Mouse (Mus musculus): ENCODE data around the gene Ect2. TPM values are rescaled to one million over a fixed set of nuclear protein-coding genes. Genes with fewer than 3 reads are reported as not detected.
A peak's percentile ranks its signal among the peaks of the same experiment; 100 is the strongest.

The Ect2 gene
- polyA plus RNA-seq, 1 experiment = 248 TPM

- Histone ChIP-seq H3K4me1 (ENCODE audit: control insufficient read depth, insufficient read depth, low read length) (peaks cover 2% of the 10 kb centered on the region), H3K9ac (ENCODE audit: low read depth, poor library complexity, severe bottlenecking) (no peak overlapping the region), H3K36me3 (ENCODE audit: control insufficient read depth, insufficient read depth, low read length, poor library complexity, severe bottlenecking) (peaks cover 86% of the 10 kb centered on the region), H3K4me3 (ENCODE audit: low read depth, low read length) (no peak overlapping the region), H3K27ac (ENCODE audit: insufficient read depth, low read length) (no peak overlapping the region), H3K27me3 (ENCODE audit: control insufficient read depth, insufficient read depth, low read length, poor library complexity, severe bottlenecking) (no peaks in the 10 kb centered on the region), H3K9me3 (replicated peaks; ENCODE audit: control insufficient read depth, insufficient read depth, low read length, poor library complexity, severe bottlenecking) (no peaks in the 10 kb centered on the region)
- TF ChIP-seq CTCF (IDR thresholded peaks at IDR 0.05; ENCODE audit: low read depth, low read length) (no peak), POLR2A (IDR thresholded peaks at IDR 0.05; ENCODE audit: insufficient read depth, low read length) (no peak), EP300 (IDR thresholded peaks at IDR 0.05; ENCODE audit: insufficient read depth, low read depth, low read length) (no peak)
These were observed 31.7 kb downstream of the Ect2 start for GRCm38 (mm10) chr3:27121864-27122450.

DNA sequence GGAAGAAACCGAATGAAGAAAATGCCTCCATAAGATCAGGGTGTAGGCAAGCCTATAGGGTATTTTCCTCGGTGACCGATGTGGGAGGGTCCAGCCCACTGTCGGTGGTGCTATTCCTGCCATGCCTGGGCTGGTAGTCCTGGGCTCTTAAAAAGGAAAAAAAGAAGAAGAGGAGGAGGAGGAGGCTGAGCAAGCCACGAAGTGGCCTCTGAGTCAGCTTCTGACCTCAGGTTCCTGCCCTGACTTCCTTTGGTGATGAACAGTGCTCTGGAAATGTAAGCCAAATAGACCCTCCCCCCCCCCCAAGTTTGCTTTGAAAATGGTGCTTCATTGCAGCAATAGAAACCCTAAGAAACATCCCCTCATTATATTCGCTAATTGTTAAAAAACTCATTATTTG lies 32.7 kb downstream of the Ect2 start:
- TF ChIP-seq POLR2A (IDR thresholded peaks at IDR 0.05; ENCODE audit: insufficient read depth, low read length) = no peak
- no peak for TF ChIP-seq EP300 (IDR thresholded peaks at IDR 0.05; ENCODE audit: insufficient read depth, low read depth, low read length)
- TF ChIP-seq CTCF (IDR thresholded peaks at IDR 0.05; ENCODE audit: low read depth, low read length) = no peak
- no peaks in the 10 kb centered on the region for H3K27me3 ChIP-seq (ENCODE audit: control insufficient read depth, insufficient read depth, low read length, poor library complexity, severe bottlenecking)
- peaks cover 86% of the 10 kb centered on the region for H3K36me3 ChIP-seq (ENCODE audit: control insufficient read depth, insufficient read depth, low read length, poor library complexity, severe bottlenecking)

GRCm38 (mm10) chr3:27118227-27118626 lies 35.5 kb downstream of the Ect2 start:
- Histone ChIP-seq H3K27ac (ENCODE audit: insufficient read depth, low read length) (no peak overlapping the region), H3K9me3 (replicated peaks; ENCODE audit: control insufficient read depth, insufficient read depth, low read length, poor library complexity, severe bottlenecking) (peaks cover 7% of the 10 kb centered on the region), H3K9ac (ENCODE audit: low read depth, poor library complexity, severe bottlenecking) (no peak overlapping the region), H3K4me1 (ENCODE audit: control insufficient read depth, insufficient read depth, low read length) (peaks cover 2% of the 10 kb centered on the region), H3K4me3 (ENCODE audit: low read depth, low read length) (no peak overlapping the region), H3K36me3 (ENCODE audit: control insufficient read depth, insufficient read depth, low read length, poor library complexity, severe bottlenecking) (peaks cover 77% of the 10 kb centered on the region), H3K27me3 (ENCODE audit: control insufficient read depth, insufficient read depth, low read length, poor library complexity, severe bottlenecking) (no peaks in the 10 kb centered on the region)
- TF ChIP-seq CTCF (IDR thresholded peaks at IDR 0.05; ENCODE audit: low read depth, low read length) = peak; percentile 31
- no peak for TF ChIP-seq POLR2A (IDR thresholded peaks at IDR 0.05; ENCODE audit: insufficient read depth, low read length)

More for the DNA sequence above, 32.7 kb downstream of the Ect2 start:
- Histone ChIP-seq H3K9ac (ENCODE audit: low read depth, poor library complexity, severe bottlenecking) (no peak overlapping the region), H3K9me3 (replicated peaks; ENCODE audit: control insufficient read depth, insufficient read depth, low read length, poor library complexity, severe bottlenecking) (peaks cover 2% of the 10 kb centered on the region; the same call in 1 of the 2 replicates), H3K27ac (ENCODE audit: insufficient read depth, low read length) (no peak overlapping the region), H3K4me3 (ENCODE audit: low read depth, low read length) (no peak overlapping the region), H3K4me1 (ENCODE audit: control insufficient read depth, insufficient read depth, low read length) (peaks cover 2% of the 10 kb centered on the region)

GRCm38 (mm10) chr3:27110860-27111259 lies 42.8 kb downstream of the Ect2 start:
- H3K4me1 ChIP-seq (ENCODE audit: control insufficient read depth, insufficient read depth, low read length) = no peaks in the 10 kb centered on the region
- H3K36me3 ChIP-seq (ENCODE audit: control insufficient read depth, insufficient read depth, low read length, poor library complexity, severe bottlenecking) = peaks cover 65% of the 10 kb centered on the region
- H3K27ac ChIP-seq (ENCODE audit: insufficient read depth, low read length) = no peak overlapping the region
- H3K27me3 ChIP-seq (ENCODE audit: control insufficient read depth, insufficient read depth, low read length, poor library complexity, severe bottlenecking) = no peaks in the 10 kb centered on the region
- no peak overlapping the region for H3K9ac ChIP-seq (ENCODE audit: low read depth, poor library complexity, severe bottlenecking)
- H3K4me3 ChIP-seq (ENCODE audit: low read depth, low read length) = no peak overlapping the region
- no peak for TF ChIP-seq CTCF (IDR thresholded peaks at IDR 0.05; ENCODE audit: low read depth, low read length)
- TF ChIP-seq POLR2A (IDR thresholded peaks at IDR 0.05; ENCODE audit: insufficient read depth, low read length) = no peak
- TF ChIP-seq EP300 (IDR thresholded peaks at IDR 0.05; ENCODE audit: insufficient read depth, low read depth, low read length) = no peak
- peaks cover 5% of the 10 kb centered on the region for H3K9me3 ChIP-seq (replicated peaks; ENCODE audit: control insufficient read depth, insufficient read depth, low read length, poor library complexity, severe bottlenecking)

GRCm38 (mm10) chr3:27109109-27109508 lies 44.6 kb downstream of the Ect2 start:
- TF ChIP-seq EP300 (IDR thresholded peaks at IDR 0.05; ENCODE audit: insufficient read depth, low read depth, low read length) (no peak), CTCF (IDR thresholded peaks at IDR 0.05; ENCODE audit: low read depth, low read length) (no peak), POLR2A (IDR thresholded peaks at IDR 0.05; ENCODE audit: insufficient read depth, low read length) (no peak)
- no peaks in the 10 kb centered on the region for H3K4me1 ChIP-seq (ENCODE audit: control insufficient read depth, insufficient read depth, low read length)
- H3K27ac ChIP-seq (ENCODE audit: insufficient read depth, low read length) = no peak overlapping the region
- H3K9ac ChIP-seq (ENCODE audit: low read depth, poor library complexity, severe bottlenecking) = no peak overlapping the region
- H3K36me3 ChIP-seq (ENCODE audit: control insufficient read depth, insufficient read depth, low read length, poor library complexity, severe bottlenecking) = peaks cover 61% of the 10 kb centered on the region
- no peaks in the 10 kb centered on the region for H3K27me3 ChIP-seq (ENCODE audit: control insufficient read depth, insufficient read depth, low read length, poor library complexity, severe bottlenecking)
- H3K4me3 ChIP-seq (ENCODE audit: low read depth, low read length) = no peak overlapping the region
- H3K9me3 ChIP-seq (replicated peaks; ENCODE audit: control insufficient read depth, insufficient read depth, low read length, poor library complexity, severe bottlenecking) = no peaks in the 10 kb centered on the region

GRCm38 (mm10) chr3:27107142-27107541 lies 46.5 kb downstream of the Ect2 start:
- no peak overlapping the region for H3K4me3 ChIP-seq (ENCODE audit: low read depth, low read length)
- no peaks in the 10 kb centered on the region for H3K9me3 ChIP-seq (replicated peaks; ENCODE audit: control insufficient read depth, insufficient read depth, low read length, poor library complexity, severe bottlenecking)
- H3K27me3 ChIP-seq (ENCODE audit: control insufficient read depth, insufficient read depth, low read length, poor library complexity, severe bottlenecking) = no peaks in the 10 kb centered on the region
- no peak for TF ChIP-seq POLR2A (IDR thresholded peaks at IDR 0.05; ENCODE audit: insufficient read depth, low read length)
- no peak for TF ChIP-seq EP300 (IDR thresholded peaks at IDR 0.05; ENCODE audit: insufficient read depth, low read depth, low read length)
- H3K27ac ChIP-seq (ENCODE audit: insufficient read depth, low read length) = no peak overlapping the region
- no peaks in the 10 kb centered on the region for H3K4me1 ChIP-seq (ENCODE audit: control insufficient read depth, insufficient read depth, low read length)
- H3K36me3 ChIP-seq (ENCODE audit: control insufficient read depth, insufficient read depth, low read length, poor library complexity, severe bottlenecking) = peaks cover 72% of the 10 kb centered on the region
- H3K9ac ChIP-seq (ENCODE audit: low read depth, poor library complexity, severe bottlenecking) = no peak overlapping the region

Data from ES-Bruce4 (cell line).